Mouse (Mus musculus) lung, postnatal 0 days (tissue): ENCODE data around the gene Rhbdf2.

Source experiments
- CTCF ChIP-seq: IDR thresholded peaks from 2 replicates; pipeline ENCODE4 v1.5.1; 2016; ENCODE audit warnings: antibody characterized with exemption, mild to moderate bottlenecking
- EP300 ChIP-seq: IDR thresholded peaks from 2 replicates; pipeline ENCODE4 v1.6.1; 2016; ENCODE audit warnings: antibody characterized with exemption, mild to moderate bottlenecking, control low read depth

DNA sequence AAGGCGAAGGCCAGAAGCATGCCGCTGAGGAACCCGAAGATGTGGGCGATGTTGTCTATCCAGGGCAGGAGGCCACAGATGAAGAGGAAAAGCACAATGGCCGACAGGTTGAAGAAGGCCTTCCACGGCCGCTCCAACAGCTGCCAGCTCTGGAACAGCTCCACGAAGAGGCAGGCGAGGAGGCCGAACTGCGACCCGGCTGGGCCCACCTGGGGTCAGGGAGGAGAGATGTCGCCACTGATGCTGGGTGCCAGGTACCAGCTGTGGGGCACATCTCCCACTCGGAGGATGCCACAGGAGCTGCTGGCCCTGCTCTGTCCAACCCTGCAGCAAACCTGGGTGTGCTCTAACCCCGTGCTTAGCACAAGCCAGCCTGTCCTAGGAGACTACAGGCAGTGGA, 27.6 kb downstream of the Rhbdf2 start:
- TF ChIP-seq CTCF (no peak), EP300 (no peak)
